Mouse (Mus musculus) lung, postnatal 0 days (tissue): ENCODE measurements at regions not wholly inside any gene's neighbourhood (a gene's known extent, or its start where the extent isn't known, plus 50 kb on each side); places are given as distances from the start of the nearest gene placed in this dataset.

Experiments
- ATAC-seq: fragments of 200-750 bp; cut with Nextera tagmentation; 2 replicates; pipeline ENCODE4 v1.8.0; 2017; ENCODE audit warnings: moderate library complexity
- DNase-seq: peaks from one replicate; pipeline ENCODE4 v3.0.0-alpha.2; 2016; ENCODE audit warnings: low spot score
- H3K27ac ChIP-seq: fragments of 300-500 bp; sonication (generic); 2 replicates; pipeline ENCODE4 v1.5.1; 2014; ENCODE audit warnings: antibody characterized with exemption, mild to moderate bottlenecking, low read length, mixed read lengths
- H3K27me3 ChIP-seq: fragments of 300-500 bp; sonication (generic); replicated peaks from 2 replicates; pipeline ENCODE4 v1.6.1; 2014; ENCODE audit warnings: low read length, mixed read lengths; ENCODE audit not compliant: insufficient read depth
- H3K36me3 ChIP-seq: fragments of 300-500 bp; sonication (generic); 2 replicates; pipeline ENCODE4 v1.6.1; 2014; ENCODE audit warnings: low read length, mixed read lengths; ENCODE audit not compliant: insufficient read depth
- H3K4me1 ChIP-seq: fragments of 300-500 bp; sonication (generic); 2 replicates; pipeline ENCODE4 v1.6.1; 2014; ENCODE audit warnings: antibody characterized with exemption, low read depth, low read length, mixed read lengths; ENCODE audit not compliant: insufficient read depth
- H3K4me2 ChIP-seq: fragments of 300-500 bp; sonication (generic); replicated peaks from 2 replicates; pipeline ENCODE4 v1.6.1; 2014; ENCODE audit warnings: low read depth, mild to moderate bottlenecking, low read length, moderate library complexity, mixed read lengths
- H3K4me3 ChIP-seq: fragments of 300-500 bp; sonication (generic); 2 replicates; pipeline ENCODE4 v1.5.1; 2014; ENCODE audit warnings: low read depth, low read length
- H3K9ac ChIP-seq: fragments of 300-500 bp; sonication (generic); replicated peaks from 2 replicates; pipeline ENCODE4 v1.6.1; 2014; ENCODE audit warnings: low read depth, mild to moderate bottlenecking
- H3K9me3 ChIP-seq: fragments of 300-500 bp; sonication (generic); 2 replicates; pipeline ENCODE4 v1.6.1; 2016; ENCODE audit warnings: low read length, mixed read lengths
- CTCF ChIP-seq: IDR thresholded peaks from 2 replicates; pipeline ENCODE4 v1.5.1; 2016; ENCODE audit warnings: antibody characterized with exemption, mild to moderate bottlenecking
- EP300 ChIP-seq: IDR thresholded peaks from 2 replicates; pipeline ENCODE4 v1.6.1; 2016; ENCODE audit warnings: antibody characterized with exemption, mild to moderate bottlenecking, control low read depth
- WGBS: fragments of 180-500 bp; shearing (Covaris S2); extraction: QIAGEN DNeasy Blood & Tissue Kit; methylation state at CpG from one replicate; pipeline ENCODE4 v1.1.7; 2014; 5-methylcytosine and 5-hydroxymethylcytosine counted together

GRCm38 (mm10) chr1:119157171-119157700, 103.8 kb upstream of the Gli2 start:
- Histone ChIP-seq H3K36me3 (no peaks in the 10 kb centered on the region), H3K27ac (no peak overlapping the region), H3K4me2 (no peak overlapping the region), H3K9ac (no peak overlapping the region), H3K27me3 (no peaks in the 10 kb centered on the region), H3K9me3 (no peaks in the 10 kb centered on the region), H3K4me3 (no peak overlapping the region), H3K4me1 (no peaks in the 10 kb centered on the region)
- DNase-seq (no peak), ATAC-seq (no peak)
- WGBS: 79% methylated on average over 4 of the region's 4 CpGs
- TF ChIP-seq CTCF (no peak), EP300 (no peak)

- no peak overlapping the region for H3K4me3 ChIP-seq
These were observed 100.2 kb upstream of the Gli2 start for GRCm38 (mm10) chr1:119153619-119154018.

GRCm38 (mm10) chr1:119152776-119153175, 99.4 kb upstream of the Gli2 start:
- TF ChIP-seq CTCF (no peak), EP300 (no peak)
- ATAC-seq: no peak
- Histone ChIP-seq H3K36me3 (no peaks in the 10 kb centered on the region), H3K4me1 (no peaks in the 10 kb centered on the region), H3K27me3 (no peaks in the 10 kb centered on the region), H3K27ac (no peak overlapping the region), H3K4me3 (no peak overlapping the region), H3K4me2 (no peak overlapping the region), H3K9me3 (no peaks in the 10 kb centered on the region), H3K9ac (no peak overlapping the region)
- no peak for DNase-seq
- 71% methylated on average over 6 of the region's 6 CpGs for WGBS

More at GRCm38 (mm10) chr1:119153619-119154018, 100.2 kb upstream of the Gli2 start:
- H3K27ac ChIP-seq: no peak overlapping the region
- no peak overlapping the region for H3K9ac ChIP-seq
- no peaks in the 10 kb centered on the region for H3K27me3 ChIP-seq
- no peaks in the 10 kb centered on the region for H3K36me3 ChIP-seq
- no peaks in the 10 kb centered on the region for H3K4me1 ChIP-seq
- DNase-seq (no peak), ATAC-seq (no peak)
- H3K4me2 ChIP-seq: no peak overlapping the region
- 98% methylated on average over 4 of the region's 4 CpGs for WGBS
- no peaks in the 10 kb centered on the region for H3K9me3 ChIP-seq
- no peak for TF ChIP-seq EP300
- TF ChIP-seq CTCF: peak; percentile 5; the same call in 1 of the 2 replicates

GRCm38 (mm10) chr1:119147506-119147905, 94.1 kb upstream of the Gli2 start:
- 69% methylated on average over 2 of the region's 2 CpGs for WGBS
- no peak for TF ChIP-seq CTCF
- TF ChIP-seq EP300: no peak
- ATAC-seq: no peak
- no peak overlapping the region for H3K4me3 ChIP-seq
- H3K9ac ChIP-seq: no peak overlapping the region
- no peak overlapping the region for H3K4me2 ChIP-seq
- H3K4me1 ChIP-seq: no peaks in the 10 kb centered on the region
- DNase-seq: no peak
- no peaks in the 10 kb centered on the region for H3K27me3 ChIP-seq
- H3K27ac ChIP-seq: no peak overlapping the region
- H3K9me3 ChIP-seq: no peaks in the 10 kb centered on the region
- H3K36me3 ChIP-seq: no peaks in the 10 kb centered on the region

GRCm38 (mm10) chr1:119143808-119144207, 90.4 kb upstream of the Gli2 start:
- Histone ChIP-seq H3K9me3 (no peaks in the 10 kb centered on the region), H3K4me3 (no peak overlapping the region), H3K9ac (no peak overlapping the region), H3K4me2 (no peak overlapping the region), H3K27me3 (no peaks in the 10 kb centered on the region), H3K27ac (no peak overlapping the region), H3K36me3 (no peaks in the 10 kb centered on the region), H3K4me1 (no peaks in the 10 kb centered on the region)
- DNase-seq: no peak
- TF ChIP-seq CTCF (no peak), EP300 (no peak)
- no peak for ATAC-seq
- 73% methylated on average over 11 of the region's 11 CpGs for WGBS

- Histone ChIP-seq H3K4me2 (no peak overlapping the region), H3K9ac (no peak overlapping the region), H3K27ac (no peak overlapping the region), H3K4me1 (no peaks in the 10 kb centered on the region), H3K9me3 (no peaks in the 10 kb centered on the region), H3K4me3 (no peak overlapping the region), H3K27me3 (no peaks in the 10 kb centered on the region), H3K36me3 (no peaks in the 10 kb centered on the region)
- TF ChIP-seq EP300 (no peak), CTCF (no peak)
- no peak for DNase-seq
- ATAC-seq: no peak
- 90% methylated on average over 3 of the region's 3 CpGs for WGBS
These were observed 75.6 kb upstream of the Gli2 start for GRCm38 (mm10) chr1:119129039-119129438.

- 39% methylated on average over 6 of the region's 6 CpGs for WGBS
- no peaks in the 10 kb centered on the region for H3K36me3 ChIP-seq
- H3K4me2 ChIP-seq: no peak overlapping the region
These were observed 72.1 kb upstream of the Gli2 start for GRCm38 (mm10) chr1:119125561-119125960.

More at GRCm38 (mm10) chr1:119125561-119125960, 72.1 kb upstream of the Gli2 start:
- DNase-seq: peak; percentile 44
- Histone ChIP-seq H3K9me3 (no peaks in the 10 kb centered on the region), H3K4me3 (no peak overlapping the region), H3K27ac (no peak overlapping the region), H3K27me3 (no peaks in the 10 kb centered on the region), H3K9ac (no peak overlapping the region), H3K4me1 (no peaks in the 10 kb centered on the region)
- ATAC-seq: peak; percentile 47; the same call in 1 of the 2 replicates
- TF ChIP-seq EP300: 0 out of 2 replicates have a peak, but pooled peaks have one; percentile 24
- TF ChIP-seq CTCF: no peak
